Mouse (Mus musculus): ENCODE results near the gene Ttc28. TPM values are rescaled to one million over a fixed set of nuclear protein-coding genes. Genes with fewer than 3 reads are reported as not detected.

Gene Ttc28
- total and polyA plus RNA-seq, 2 experiments from 2014 or later, result 10.6 to 53.1 TPM

GRCm38 (mm10) chr5:110839678-110840365 lies 39.8 kb upstream of the Ttc28 start, which contains the start of the genes Hscb and Chek2:
Gene Hscb (minus strand): TSS chr5:110839777.
Gene Chek2 (plus strand): TSS chr5:110839979.
- Histone ChIP-seq H3K4me1 (ENCODE audit: insufficient read depth, low read length) (0 out of 2 replicates have a peak, but pooled peaks cover 3% of the 10 kb centered on the region), H3K27ac (ENCODE audit: low read depth, low read length) (peak within 1 kb of the TSS; percentile 52), H3K4me2 (ENCODE audit: low read depth, low read length, poor library complexity, severe bottlenecking) (peak within 1 kb of the TSS; percentile 89), H3K27me3 (ENCODE audit: insufficient read depth, low read length) (no peaks in the 10 kb centered on the region), H3K9ac (replicated peaks; ENCODE audit: low read length, poor library complexity, severe bottlenecking) (peak within 1 kb of the TSS; percentile 60), H3K36me3 (ENCODE audit: insufficient read depth, low read length) (no peaks in the 10 kb centered on the region), H3K4me3 (ENCODE audit: low read depth, low read length) (peak within 1 kb of the TSS; percentile 66), H3K9me3 (ENCODE audit: low read length) (no peaks in the 10 kb centered on the region)
- TF ChIP-seq CTCF (IDR thresholded peaks at IDR 0.05), result peak; percentile 72
- peak; percentile 98 for ATAC-seq (ENCODE audit: low FRiP score)
- DNase-seq (ENCODE audit: low spot score), result peak; percentile 99
- WGBS, result under 1% methylated on average over 41 of the region's 41 CpGs

GRCm38 (mm10) chr5:110840465-110840864 lies 39.1 kb upstream of the Ttc28 start:
- TF ChIP-seq CTCF (IDR thresholded peaks at IDR 0.05), result peak; percentile 58
- peak; percentile 15 for DNase-seq (ENCODE audit: low spot score)
- H3K4me3 ChIP-seq (ENCODE audit: low read depth, low read length), result peak overlapping the region; percentile 66; the same call in 1 of the 2 replicates
- H3K36me3 ChIP-seq (ENCODE audit: insufficient read depth, low read length), result no peaks in the 10 kb centered on the region
- H3K4me2 ChIP-seq (ENCODE audit: low read depth, low read length, poor library complexity, severe bottlenecking), result peak overlapping the region; percentile 89
- H3K4me1 ChIP-seq (ENCODE audit: insufficient read depth, low read length), result 0 out of 2 replicates have a peak, but pooled peaks cover 3% of the 10 kb centered on the region
- no peak overlapping the region; the same call in 1 of the 2 replicates for H3K9ac ChIP-seq (replicated peaks; ENCODE audit: low read length, poor library complexity, severe bottlenecking)
- 12% methylated on average over 4 of the region's 4 CpGs for WGBS
- ATAC-seq (ENCODE audit: low FRiP score), result no peak
- H3K27me3 ChIP-seq (ENCODE audit: insufficient read depth, low read length), result no peaks in the 10 kb centered on the region
- H3K27ac ChIP-seq (ENCODE audit: low read depth, low read length), result no peak overlapping the region
- no peaks in the 10 kb centered on the region for H3K9me3 ChIP-seq (ENCODE audit: low read length)

DNA sequence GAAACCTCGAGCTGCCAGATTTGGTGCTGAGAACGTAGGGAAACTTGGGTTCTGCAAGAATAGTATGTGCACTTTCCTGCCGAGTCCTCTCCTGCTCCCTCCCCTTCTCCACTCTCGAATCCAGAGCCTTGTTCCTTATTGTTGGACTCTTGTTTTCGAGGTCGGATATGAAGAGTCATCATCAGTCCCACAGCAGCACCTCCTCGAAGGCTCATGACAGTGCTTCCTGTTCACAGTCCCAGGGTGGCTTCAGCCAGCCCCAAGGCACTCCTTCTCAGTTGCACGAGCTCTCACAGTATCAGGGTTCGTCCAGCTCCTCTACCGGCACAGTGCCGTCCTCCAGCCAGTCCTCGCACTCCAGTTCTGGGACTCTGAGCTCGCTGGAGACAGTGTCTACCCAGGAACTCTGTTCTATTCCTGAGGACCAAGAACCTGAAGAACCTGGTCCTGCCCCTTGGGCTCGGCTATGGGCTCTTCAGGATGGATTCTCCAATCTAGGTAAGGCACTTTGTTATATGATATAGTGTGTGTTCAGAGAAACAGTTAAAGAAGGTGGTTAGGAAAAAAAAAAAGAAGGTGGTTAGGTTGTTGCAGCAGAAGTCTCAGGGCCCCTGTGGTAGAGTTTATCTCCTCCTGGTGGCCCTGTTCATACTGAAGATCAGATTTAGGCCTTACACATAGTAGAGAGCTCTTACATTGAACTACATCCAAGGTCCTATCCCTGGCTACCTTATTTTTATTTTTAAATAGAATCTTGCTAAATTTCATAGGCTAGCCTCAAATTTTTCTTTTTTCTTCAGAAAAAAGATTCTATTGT lies 38.3 kb upstream of the Ttc28 start:
- Histone ChIP-seq H3K27ac (ENCODE audit: low read depth, low read length) (no peak overlapping the region), H3K36me3 (ENCODE audit: insufficient read depth, low read length) (no peaks in the 10 kb centered on the region), H3K27me3 (ENCODE audit: insufficient read depth, low read length) (no peaks in the 10 kb centered on the region), H3K4me1 (ENCODE audit: insufficient read depth, low read length) (0 out of 2 replicates have a peak, but pooled peaks cover 3% of the 10 kb centered on the region), H3K9ac (replicated peaks; ENCODE audit: low read length, poor library complexity, severe bottlenecking) (no peak overlapping the region), H3K9me3 (ENCODE audit: low read length) (no peaks in the 10 kb centered on the region), H3K4me2 (ENCODE audit: low read depth, low read length, poor library complexity, severe bottlenecking) (no peak overlapping the region), H3K4me3 (ENCODE audit: low read depth, low read length) (no peak overlapping the region)
- ATAC-seq (ENCODE audit: low FRiP score) (no peak), DNase-seq (ENCODE audit: low spot score) (no peak)
- 95% methylated on average over 14 of the region's 14 CpGs for WGBS
- no peak for TF ChIP-seq CTCF (IDR thresholded peaks at IDR 0.05)

DNA sequence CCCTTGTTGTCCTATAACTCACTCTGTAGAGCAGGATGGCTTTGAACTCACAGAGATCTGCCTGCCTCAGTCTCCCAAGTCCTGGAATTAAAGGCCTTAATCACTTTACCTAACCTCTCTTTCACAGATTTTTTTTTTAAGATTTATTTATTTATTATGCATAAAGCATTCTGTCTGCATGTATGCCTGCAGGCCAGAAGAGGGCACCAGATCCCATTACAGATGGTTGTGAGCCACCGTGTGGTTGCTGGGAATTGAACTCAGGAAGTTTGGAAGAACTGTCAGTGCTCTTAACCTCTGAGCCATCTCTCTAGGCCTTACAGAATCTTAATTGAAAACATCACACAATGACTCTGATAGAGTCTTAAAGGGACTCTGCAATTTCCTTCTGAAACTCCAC lies 26.6 kb upstream of the Ttc28 start:
- no peak overlapping the region for H3K27ac ChIP-seq (ENCODE audit: low read depth, low read length)
- no peaks in the 10 kb centered on the region for H3K9me3 ChIP-seq (ENCODE audit: low read length)
- no peak for DNase-seq (ENCODE audit: low spot score)
- H3K9ac ChIP-seq (replicated peaks; ENCODE audit: low read length, poor library complexity, severe bottlenecking), result no peak overlapping the region
- H3K4me2 ChIP-seq (ENCODE audit: low read depth, low read length, poor library complexity, severe bottlenecking), result no peak overlapping the region
- ATAC-seq (ENCODE audit: low FRiP score), result no peak
- no peaks in the 10 kb centered on the region for H3K27me3 ChIP-seq (ENCODE audit: insufficient read depth, low read length)
- H3K4me1 ChIP-seq (ENCODE audit: insufficient read depth, low read length), result no peaks in the 10 kb centered on the region
- no peak; the same call in 1 of the 2 replicates for TF ChIP-seq CTCF (IDR thresholded peaks at IDR 0.05)
- 86% methylated on average over 1 of the region's 1 CpGs for WGBS
- H3K36me3 ChIP-seq (ENCODE audit: insufficient read depth, low read length), result no peaks in the 10 kb centered on the region
- no peak overlapping the region for H3K4me3 ChIP-seq (ENCODE audit: low read depth, low read length)

DNA sequence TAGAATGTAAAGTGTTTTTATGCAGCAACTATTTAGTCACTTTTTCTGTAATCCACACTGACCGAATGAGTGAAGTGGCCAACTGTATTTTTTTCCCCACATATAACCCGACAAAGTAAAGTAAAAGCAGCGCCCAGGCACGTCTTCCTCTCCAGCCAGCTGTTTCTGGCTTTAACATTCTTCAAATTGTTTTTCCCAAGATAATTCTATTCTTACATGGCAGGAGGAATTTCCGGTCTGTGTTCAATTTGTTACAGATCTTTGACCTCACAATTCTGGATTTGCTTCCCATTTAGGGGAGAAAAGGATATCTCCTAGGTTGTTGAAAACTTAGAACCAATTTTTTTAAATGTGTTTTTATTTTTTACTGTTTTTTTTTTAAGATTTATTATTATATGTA lies 22.5 kb upstream of the Ttc28 start:
- no peaks in the 10 kb centered on the region for H3K9me3 ChIP-seq (ENCODE audit: low read length)
- no peak overlapping the region for H3K4me3 ChIP-seq (ENCODE audit: low read depth, low read length)
- no peak overlapping the region for H3K9ac ChIP-seq (replicated peaks; ENCODE audit: low read length, poor library complexity, severe bottlenecking)
- H3K27me3 ChIP-seq (ENCODE audit: insufficient read depth, low read length), result no peaks in the 10 kb centered on the region
- no peak for DNase-seq (ENCODE audit: low spot score)
- no peaks in the 10 kb centered on the region for H3K36me3 ChIP-seq (ENCODE audit: insufficient read depth, low read length)
- 83% methylated on average over 5 of the region's 5 CpGs for WGBS
- TF ChIP-seq CTCF (IDR thresholded peaks at IDR 0.05), result no peak
- H3K4me2 ChIP-seq (ENCODE audit: low read depth, low read length, poor library complexity, severe bottlenecking), result no peak overlapping the region
- no peaks in the 10 kb centered on the region for H3K4me1 ChIP-seq (ENCODE audit: insufficient read depth, low read length)
- ATAC-seq (ENCODE audit: low FRiP score), result no peak
- H3K27ac ChIP-seq (ENCODE audit: low read depth, low read length), result no peak overlapping the region

Measured in midbrain, postnatal 0 days (tissue).